Mouse (Mus musculus): Measurements from ENCODE around the gene Plcd3. TPM values are rescaled to one million over a fixed set of nuclear protein-coding genes. Genes with fewer than 3 reads are reported as not detected.

Plcd3 gene
- polyA plus RNA-seq, 1 experiment from 2014 or later, result 4.2 TPM

- no peaks in the 10 kb centered on the region for H3K4me1 ChIP-seq (replicated peaks; ENCODE audit: insufficient read depth, low read length)
- H3K4me3 ChIP-seq (replicated peaks; ENCODE audit: low read depth, low read length), result no peak overlapping the region
- no peak for TF ChIP-seq CTCF (IDR thresholded peaks at IDR 0.05; ENCODE audit: low read depth)
- H3K4me2 ChIP-seq (ENCODE audit: low read length), result no peak overlapping the region
- H3K27ac ChIP-seq, result no peak overlapping the region
- no peak; the same call in 1 of the 2 replicates for ATAC-seq (replicated peaks; ENCODE audit: low FRiP score, low read depth)
- peaks cover 22% of the 10 kb centered on the region for H3K36me3 ChIP-seq (ENCODE audit: insufficient read depth, low read length)
- WGBS, result 62% methylated on average over 8 of the region's 8 CpGs
- DNase-seq (ENCODE audit: low spot score), result no peak
- no peak overlapping the region for H3K9ac ChIP-seq (ENCODE audit: low read depth, low read length)
- no peaks in the 10 kb centered on the region for H3K9me3 ChIP-seq (replicated peaks; ENCODE audit: low read length)
- H3K27me3 ChIP-seq (ENCODE audit: insufficient read depth, low read length), result no peaks in the 10 kb centered on the region
Observed at GRCm38 (mm10) chr11:103051249-103051691, 50.2 kb downstream of the Plcd3 start.

GRCm38 (mm10) chr11:103050153-103050552 lies 51.3 kb downstream of the Plcd3 start:
- DNase-seq (ENCODE audit: low spot score) (no peak), ATAC-seq (replicated peaks; ENCODE audit: low FRiP score, low read depth) (no peak)
- Histone ChIP-seq H3K9ac (ENCODE audit: low read depth, low read length) (no peak overlapping the region), H3K9me3 (replicated peaks; ENCODE audit: low read length) (no peaks in the 10 kb centered on the region), H3K27ac (no peak overlapping the region), H3K4me1 (replicated peaks; ENCODE audit: insufficient read depth, low read length) (no peaks in the 10 kb centered on the region), H3K27me3 (ENCODE audit: insufficient read depth, low read length) (no peaks in the 10 kb centered on the region), H3K4me3 (replicated peaks; ENCODE audit: low read depth, low read length) (no peak overlapping the region), H3K36me3 (ENCODE audit: insufficient read depth, low read length) (peaks cover 22% of the 10 kb centered on the region), H3K4me2 (ENCODE audit: low read length) (no peak overlapping the region)
- TF ChIP-seq CTCF (IDR thresholded peaks at IDR 0.05; ENCODE audit: low read depth), result no peak
- WGBS, result 84% methylated on average over 9 of the region's 9 CpGs

- Histone ChIP-seq H3K4me1 (replicated peaks; ENCODE audit: insufficient read depth, low read length) (no peaks in the 10 kb centered on the region), H3K4me2 (ENCODE audit: low read length) (no peak overlapping the region), H3K36me3 (ENCODE audit: insufficient read depth, low read length) (peaks cover 26% of the 10 kb centered on the region), H3K27ac (no peak overlapping the region), H3K27me3 (ENCODE audit: insufficient read depth, low read length) (no peaks in the 10 kb centered on the region), H3K4me3 (replicated peaks; ENCODE audit: low read depth, low read length) (no peak overlapping the region), H3K9ac (ENCODE audit: low read depth, low read length) (no peak overlapping the region), H3K9me3 (replicated peaks; ENCODE audit: low read length) (no peaks in the 10 kb centered on the region)
- no peak for TF ChIP-seq CTCF (IDR thresholded peaks at IDR 0.05; ENCODE audit: low read depth)
- no peak for ATAC-seq (replicated peaks; ENCODE audit: low FRiP score, low read depth)
- no peak for DNase-seq (ENCODE audit: low spot score)
- WGBS, result 92% methylated on average over 5 of the region's 5 CpGs
Observed at GRCm38 (mm10) chr11:103049611-103050010, 51.8 kb downstream of the Plcd3 start.

- Histone ChIP-seq H3K27me3 (ENCODE audit: insufficient read depth, low read length) (no peaks in the 10 kb centered on the region), H3K27ac (no peak overlapping the region), H3K4me2 (ENCODE audit: low read length) (no peak overlapping the region), H3K4me3 (replicated peaks; ENCODE audit: low read depth, low read length) (no peak overlapping the region), H3K9me3 (replicated peaks; ENCODE audit: low read length) (no peaks in the 10 kb centered on the region), H3K9ac (ENCODE audit: low read depth, low read length) (no peak overlapping the region), H3K36me3 (ENCODE audit: insufficient read depth, low read length) (peaks cover 35% of the 10 kb centered on the region), H3K4me1 (replicated peaks; ENCODE audit: insufficient read depth, low read length) (no peaks in the 10 kb centered on the region)
- TF ChIP-seq CTCF (IDR thresholded peaks at IDR 0.05; ENCODE audit: low read depth), result no peak
- no peak for ATAC-seq (replicated peaks; ENCODE audit: low FRiP score, low read depth)
- 84% methylated on average over 8 of the region's 8 CpGs for WGBS
- no peak for DNase-seq (ENCODE audit: low spot score)
Observed at GRCm38 (mm10) chr11:103046286-103046685, 55.2 kb downstream of the Plcd3 start.

- Histone ChIP-seq H3K4me1 (replicated peaks; ENCODE audit: insufficient read depth, low read length) (no peaks in the 10 kb centered on the region), H3K4me3 (replicated peaks; ENCODE audit: low read depth, low read length) (no peak overlapping the region), H3K27me3 (ENCODE audit: insufficient read depth, low read length) (no peaks in the 10 kb centered on the region), H3K9me3 (replicated peaks; ENCODE audit: low read length) (no peaks in the 10 kb centered on the region), H3K36me3 (ENCODE audit: insufficient read depth, low read length) (peaks cover 37% of the 10 kb centered on the region), H3K27ac (no peak overlapping the region), H3K9ac (ENCODE audit: low read depth, low read length) (no peak overlapping the region), H3K4me2 (ENCODE audit: low read length) (no peak overlapping the region)
- DNase-seq (ENCODE audit: low spot score), result no peak
- ATAC-seq (replicated peaks; ENCODE audit: low FRiP score, low read depth), result no peak
- TF ChIP-seq CTCF (IDR thresholded peaks at IDR 0.05; ENCODE audit: low read depth), result no peak
- WGBS, result 88% methylated on average over 3 of the region's 3 CpGs
Observed at GRCm38 (mm10) chr11:103043982-103044381, 57.5 kb downstream of the Plcd3 start.

- H3K4me3 ChIP-seq (replicated peaks; ENCODE audit: low read depth, low read length), result no peak overlapping the region
- ATAC-seq (replicated peaks; ENCODE audit: low FRiP score, low read depth), result no peak
Observed at GRCm38 (mm10) chr11:103042828-103043227, 58.6 kb downstream of the Plcd3 start.

GRCm38 (mm10) chr11:103038037-103038436 lies 63.4 kb downstream of the Plcd3 start:
- H3K36me3 ChIP-seq (ENCODE audit: insufficient read depth, low read length), result peaks cover 5% of the 10 kb centered on the region; the same call in 1 of the 2 replicates
- H3K9ac ChIP-seq (ENCODE audit: low read depth, low read length), result no peak overlapping the region
- no peaks in the 10 kb centered on the region for H3K9me3 ChIP-seq (replicated peaks; ENCODE audit: low read length)
- no peak overlapping the region for H3K27ac ChIP-seq
- H3K4me2 ChIP-seq (ENCODE audit: low read length), result no peak overlapping the region
- DNase-seq (ENCODE audit: low spot score), result no peak
- no peaks in the 10 kb centered on the region for H3K4me1 ChIP-seq (replicated peaks; ENCODE audit: insufficient read depth, low read length)
- no peak for TF ChIP-seq CTCF (IDR thresholded peaks at IDR 0.05; ENCODE audit: low read depth)
- no peaks in the 10 kb centered on the region for H3K27me3 ChIP-seq (ENCODE audit: insufficient read depth, low read length)
- H3K4me3 ChIP-seq (replicated peaks; ENCODE audit: low read depth, low read length), result no peak overlapping the region
- WGBS, result 78% methylated on average over 6 of the region's 6 CpGs
- no peak for ATAC-seq (replicated peaks; ENCODE audit: low FRiP score, low read depth)

More at GRCm38 (mm10) chr11:103042828-103043227, 58.6 kb downstream of the Plcd3 start:
- DNase-seq (ENCODE audit: low spot score), result no peak
- H3K4me1 ChIP-seq (replicated peaks; ENCODE audit: insufficient read depth, low read length), result no peaks in the 10 kb centered on the region
- H3K27me3 ChIP-seq (ENCODE audit: insufficient read depth, low read length), result no peaks in the 10 kb centered on the region
- no peak overlapping the region for H3K27ac ChIP-seq
- no peak overlapping the region for H3K4me2 ChIP-seq (ENCODE audit: low read length)
- no peak; the same call in 1 of the 2 replicates for TF ChIP-seq CTCF (IDR thresholded peaks at IDR 0.05; ENCODE audit: low read depth)
- peaks cover 40% of the 10 kb centered on the region for H3K36me3 ChIP-seq (ENCODE audit: insufficient read depth, low read length)
- WGBS, result 67% methylated on average over 4 of the region's 4 CpGs
- no peaks in the 10 kb centered on the region for H3K9me3 ChIP-seq (replicated peaks; ENCODE audit: low read length)
- no peak overlapping the region for H3K9ac ChIP-seq (ENCODE audit: low read depth, low read length)
